Mouse (Mus musculus) spleen, postnatal 10 days (tissue): ENCODE measurements around the gene Gm20388.
A peak's percentile ranks its signal among the peaks of the same experiment; 100 is the strongest.

Experiments
- DNase-seq, 2 experiments: peaks; one replicate each; pipeline ENCODE4 v3.0.0; 2021 to 2022; ENCODE audit warnings: low spot score in 2 of 2

The Gm20388 gene

DNA sequence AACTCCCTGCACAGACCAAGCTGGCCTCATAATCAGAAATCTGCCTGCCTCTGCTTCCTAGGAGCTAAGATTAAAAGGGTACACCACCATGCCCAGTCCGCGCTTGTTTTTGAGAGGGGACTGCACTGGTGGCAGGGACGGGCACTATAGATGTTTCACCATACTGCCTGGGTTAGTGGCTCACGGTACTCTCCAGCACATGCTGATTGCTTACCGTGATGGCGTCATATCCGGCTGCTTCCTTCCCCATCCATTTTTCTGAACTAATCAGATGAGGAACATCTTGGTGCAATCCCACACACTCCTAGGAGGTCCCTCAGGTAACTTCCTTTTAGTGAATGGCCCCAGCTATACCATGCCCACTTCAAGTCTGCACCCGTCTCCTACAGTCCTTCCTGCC is 134.3 kb downstream of the Gm20388 start:
- no peak for DNase-seq

GRCm38 (mm10) chr8:120045471-120045870 is 134.8 kb downstream of the Gm20388 start:
- no peak for DNase-seq

GRCm38 (mm10) chr8:120046258-120047020 is 135.8 kb downstream of the Gm20388 start:
- DNase-seq = no peak

DNA sequence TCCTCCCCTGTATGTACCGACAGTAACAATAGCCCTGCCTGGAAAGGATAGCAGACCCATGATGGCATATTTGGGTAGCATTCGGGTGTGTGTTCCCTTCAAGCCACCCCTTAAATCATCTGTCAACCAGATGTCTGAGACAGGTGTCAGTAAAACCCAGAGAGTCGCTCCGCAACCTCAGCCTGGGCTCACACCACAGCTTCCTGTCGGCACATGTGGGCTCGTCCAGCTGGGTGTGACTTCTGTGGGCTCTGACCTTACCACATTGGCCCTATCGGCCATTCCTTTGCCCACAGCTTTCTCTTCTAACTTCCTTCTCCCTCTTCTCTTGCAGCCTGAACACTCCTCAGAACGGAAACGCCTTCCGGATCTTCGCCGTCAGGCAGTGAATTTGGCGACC is 139.3 kb downstream of the Gm20388 start:
- DNase-seq = peak in 1 of 2 experiments; percentile 45

- DNase-seq = no peak
Observed at GRCm38 (mm10) chr8:120050376-120050775, 139.7 kb downstream of the Gm20388 start.

DNA sequence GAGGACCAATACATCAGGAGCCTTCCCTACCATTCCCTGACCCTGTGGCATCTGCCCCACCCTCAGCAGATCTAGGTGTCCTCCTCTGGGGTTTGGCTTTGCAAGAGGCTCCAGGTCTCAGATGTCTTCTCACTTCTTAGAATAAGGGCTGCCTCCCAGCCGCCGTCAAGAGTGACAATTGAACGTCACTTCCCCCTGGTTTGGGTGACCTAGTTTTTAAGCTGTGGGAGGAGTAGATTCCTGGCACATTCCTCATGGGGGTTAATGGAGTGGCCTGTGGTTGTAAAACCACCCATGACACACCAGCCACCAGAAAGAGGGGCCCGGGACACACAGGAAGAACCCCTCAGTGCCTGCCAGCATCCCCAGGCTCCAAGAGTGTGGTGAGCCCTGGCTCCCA is 140.4 kb downstream of the Gm20388 start:
- DNase-seq = no peak

GRCm38 (mm10) chr8:120051908-120052307 is 141.3 kb downstream of the Gm20388 start:
- no peak for DNase-seq

DNA sequence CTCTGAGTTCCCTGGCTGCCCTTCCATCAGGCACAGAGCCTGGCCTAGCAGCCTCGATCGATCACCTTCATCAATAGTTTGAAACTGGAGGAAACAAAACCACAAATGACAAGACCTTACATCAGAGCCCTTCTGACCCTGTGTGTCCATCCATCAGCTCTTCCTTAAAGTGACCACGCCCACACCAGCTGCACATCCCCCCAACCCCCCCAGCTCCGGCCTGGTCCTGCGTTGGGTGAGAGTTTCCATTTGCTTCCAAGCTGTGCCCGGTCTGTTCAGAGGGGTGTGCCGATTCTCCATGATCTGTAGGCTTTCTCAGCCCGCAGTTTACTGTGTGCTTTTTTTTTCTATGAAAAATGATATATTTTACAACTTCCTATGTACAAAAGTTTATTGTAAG is 141.7 kb downstream of the Gm20388 start:
- no peak for DNase-seq

GRCm38 (mm10) chr8:120054833-120055232 is 144.2 kb downstream of the Gm20388 start:
- no peak for DNase-seq

GRCm38 (mm10) chr8:120057078-120057477 is 146.4 kb downstream of the Gm20388 start:
- DNase-seq = no peak

DNA sequence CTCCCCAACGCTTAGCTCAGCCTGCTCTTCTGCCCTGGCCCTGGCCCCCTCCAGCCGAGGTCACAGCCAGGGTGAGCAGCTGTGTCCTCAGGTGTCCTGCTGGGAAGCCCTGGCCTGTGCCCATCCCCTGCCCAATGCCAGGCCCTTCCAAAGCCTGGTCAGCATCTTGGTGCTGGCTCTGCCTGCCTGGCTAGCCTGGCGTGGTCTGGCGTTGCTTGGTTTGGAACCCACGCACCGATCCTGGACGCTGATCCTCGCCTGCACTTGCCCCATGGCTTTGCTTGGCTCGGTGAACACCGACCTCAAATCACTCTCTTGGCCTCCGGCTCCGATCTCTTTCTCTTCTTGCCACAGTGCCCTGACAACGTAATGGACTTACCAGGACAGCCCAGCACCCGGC is 152.1 kb downstream of the Gm20388 start:
- DNase-seq = no peak

DNA sequence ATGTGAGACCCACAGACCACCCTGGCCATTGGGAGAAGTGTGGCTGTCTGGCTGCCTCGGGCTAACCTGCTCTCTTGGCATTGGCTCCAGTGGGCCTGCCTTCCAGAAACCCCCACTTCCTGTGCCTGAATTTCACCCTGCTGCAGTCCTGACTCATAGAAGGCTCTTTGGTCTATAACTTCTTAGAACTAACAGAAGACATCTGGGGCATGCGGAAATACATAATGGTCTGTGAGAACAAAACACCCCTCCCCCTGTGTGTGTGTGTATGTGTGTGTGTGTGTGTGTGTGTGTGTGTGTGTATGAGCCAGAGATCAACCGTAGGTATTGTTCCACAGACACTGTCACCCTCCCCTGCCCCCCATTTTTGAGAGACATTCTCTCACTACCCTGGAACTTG is 152.7 kb downstream of the Gm20388 start:
- no peak for DNase-seq

GRCm38 (mm10) chr8:120065611-120066010 is 155.0 kb downstream of the Gm20388 start:
- DNase-seq = no peak

GRCm38 (mm10) chr8:120066226-120066625 is 155.6 kb downstream of the Gm20388 start:
- DNase-seq = no peak

DNA sequence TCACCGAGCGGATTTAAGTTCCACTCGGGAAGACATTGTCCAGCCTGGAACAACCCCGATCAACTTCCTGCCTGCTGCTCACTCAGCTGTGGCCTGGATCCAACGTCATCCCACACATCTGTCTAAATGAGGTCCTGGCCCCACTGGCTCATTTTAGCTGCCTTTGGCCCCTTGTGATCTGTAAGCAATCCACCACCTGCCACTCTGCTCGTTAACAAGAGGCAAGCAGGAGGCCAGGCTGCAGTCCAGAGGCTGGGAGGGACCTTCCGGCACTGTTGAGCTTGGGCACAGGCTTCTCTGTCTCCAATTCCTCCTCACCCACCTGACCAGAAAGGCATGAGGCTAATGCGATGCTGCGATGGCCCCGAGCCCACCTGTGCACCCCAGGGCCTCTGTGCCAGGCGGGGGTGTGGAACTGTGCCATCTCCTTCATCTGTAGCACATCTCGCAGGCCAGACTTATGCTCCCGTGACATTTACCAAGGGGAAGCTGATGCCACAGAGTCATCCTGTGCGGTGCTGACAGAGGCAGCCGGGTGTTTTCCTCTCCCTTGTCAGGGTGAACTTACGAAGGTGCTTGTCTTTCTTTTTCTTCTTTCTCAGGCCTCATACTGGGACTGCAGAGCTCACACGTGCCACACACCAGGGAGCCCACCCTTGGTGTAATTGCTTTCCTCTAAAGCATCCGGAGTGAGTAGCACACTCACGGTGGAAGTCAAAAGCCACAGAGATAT is 157.5 kb downstream of the Gm20388 start:
- DNase-seq = no peak

DNA sequence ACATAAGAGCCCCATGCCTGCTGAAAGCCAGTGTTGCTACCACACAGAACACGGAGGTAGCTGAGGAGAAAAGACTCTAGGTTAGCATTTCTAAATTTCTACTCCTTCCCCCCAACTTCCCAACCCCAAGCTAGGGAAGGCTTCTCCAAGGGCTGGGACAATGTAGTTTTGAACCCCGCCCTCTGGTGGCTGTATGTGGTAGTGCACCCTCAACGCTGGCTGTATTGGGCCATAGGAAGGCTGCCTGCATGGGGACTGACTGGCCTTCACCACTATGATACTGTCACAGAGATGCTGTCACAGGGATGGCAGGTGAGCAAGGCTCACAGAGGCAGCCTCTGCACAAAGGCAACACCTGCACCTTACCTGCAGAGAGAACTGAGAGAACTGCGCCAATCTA is 161.0 kb downstream of the Gm20388 start:
- peak; percentile 71 to 81 for DNase-seq

DNA sequence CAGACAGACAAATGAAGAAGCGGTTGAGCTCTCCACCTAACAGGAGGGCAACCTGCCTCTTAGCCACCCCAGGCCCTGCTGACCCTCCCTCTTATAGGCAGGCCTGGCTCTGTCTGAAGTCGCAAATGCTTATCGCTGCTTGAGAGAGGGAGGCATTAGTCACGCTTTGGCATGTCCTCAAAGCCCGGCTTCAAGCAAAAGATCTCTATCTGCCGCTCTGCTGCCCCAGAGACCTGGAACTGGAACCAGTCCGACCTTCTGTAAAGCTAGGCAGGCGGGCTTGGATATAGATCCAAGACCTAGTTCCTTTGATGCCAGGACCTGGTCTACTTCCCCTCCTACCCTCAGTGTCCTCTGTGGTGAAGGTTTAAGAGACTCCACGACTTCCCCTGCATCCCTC is 161.6 kb downstream of the Gm20388 start:
- no peak for DNase-seq

DNA sequence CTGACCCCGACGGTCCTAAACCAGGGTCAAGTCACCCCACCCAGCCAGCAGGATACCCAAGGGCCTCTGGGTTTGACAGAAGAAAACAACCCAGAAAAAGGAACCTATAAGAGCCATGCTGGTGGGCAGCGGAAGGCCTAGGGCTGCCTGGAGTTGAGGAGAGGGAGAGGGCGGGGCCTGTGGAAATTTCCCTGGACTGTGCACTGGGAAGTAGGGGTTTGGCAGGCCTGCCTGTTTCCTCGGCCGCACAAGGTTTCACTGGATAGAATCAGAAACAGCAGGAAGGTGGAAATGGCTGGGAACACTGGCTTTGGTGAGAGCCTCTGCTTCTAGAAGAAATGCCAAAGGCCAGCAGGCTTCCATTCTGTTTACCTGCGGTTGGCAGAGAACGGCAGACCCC is 162.2 kb downstream of the Gm20388 start:
- DNase-seq = no peak

GRCm38 (mm10) chr8:120074516-120074915 is 163.9 kb downstream of the Gm20388 start:
- DNase-seq = no peak

DNA sequence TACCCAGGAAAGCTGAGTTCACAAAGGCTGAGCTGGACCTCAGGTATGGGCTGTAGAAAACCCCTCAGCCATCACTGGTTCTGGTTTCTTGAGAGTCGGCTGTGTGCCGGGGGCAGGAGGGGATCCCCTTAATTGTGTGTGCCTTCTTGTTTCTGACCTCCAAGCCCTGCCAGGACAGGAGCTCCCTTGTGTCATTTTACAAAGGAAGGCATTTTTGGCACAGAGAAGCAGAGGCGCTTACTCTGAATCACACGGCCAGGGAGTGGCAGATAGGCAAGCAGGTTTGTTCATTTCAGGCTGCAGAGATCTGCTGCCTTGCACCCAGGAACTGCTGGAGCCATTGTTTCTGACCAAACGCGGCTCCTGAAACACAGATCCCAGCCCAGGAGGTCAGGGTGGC is 164.7 kb downstream of the Gm20388 start:
- no peak for DNase-seq

- DNase-seq = peak; percentile 61 to 88
Observed at GRCm38 (mm10) chr8:120078080-120078479, 167.4 kb downstream of the Gm20388 start.

DNA sequence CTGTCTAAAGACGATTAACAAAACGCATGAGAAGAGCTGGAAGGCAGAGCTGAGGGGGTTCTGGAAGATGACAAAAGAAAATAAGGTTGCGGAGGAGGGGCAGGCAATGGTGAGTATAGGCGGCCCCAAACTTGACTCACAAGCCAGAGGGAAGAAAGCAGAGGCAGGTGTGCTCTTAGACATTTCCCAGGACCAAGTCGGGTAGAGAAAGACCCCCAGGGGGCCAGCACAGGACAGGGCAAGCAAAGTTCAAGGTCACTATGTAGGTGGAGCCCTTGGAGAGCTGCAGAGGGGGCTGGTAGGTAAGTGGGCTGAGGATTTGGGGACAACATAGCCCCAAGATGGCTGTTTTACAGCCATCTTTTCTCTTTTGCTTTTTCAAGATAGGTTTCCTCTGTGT is 168.7 kb downstream of the Gm20388 start:
- no peak for DNase-seq

GRCm38 (mm10) chr8:120083261-120083660 is 172.6 kb downstream of the Gm20388 start:
- no peak for DNase-seq
